Mouse (Mus musculus) brain, embryonic 18.5 days (tissue): ENCODE results near the gene Enox1.

ENCODE experiments used
- DNase-seq: peaks from one replicate; pipeline ENCODE4 v3.0.0-alpha.2; 2012; ENCODE audit warnings: low read depth, low spot score

The Enox1 gene

DNA sequence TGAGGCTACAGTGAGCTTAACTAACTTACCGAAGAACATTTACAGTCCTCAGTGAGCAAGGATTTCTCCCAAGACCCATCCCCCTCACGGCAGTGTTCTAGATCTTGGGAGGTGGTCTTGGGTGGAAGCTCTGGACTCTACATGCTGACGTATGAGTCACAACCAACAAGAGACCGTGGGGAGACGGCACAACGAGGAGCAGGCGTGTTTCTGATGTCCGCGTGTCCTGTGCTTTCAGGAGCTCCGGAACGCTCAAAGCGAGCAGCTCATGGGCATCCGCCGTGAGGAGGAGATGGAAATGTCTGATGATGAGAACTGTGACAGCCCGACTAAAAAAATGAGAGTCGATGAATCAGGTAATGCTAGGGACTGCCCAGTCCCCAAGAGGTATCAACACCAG is 458.6 kb downstream of the Enox1 start:
- no peak for DNase-seq

DNA sequence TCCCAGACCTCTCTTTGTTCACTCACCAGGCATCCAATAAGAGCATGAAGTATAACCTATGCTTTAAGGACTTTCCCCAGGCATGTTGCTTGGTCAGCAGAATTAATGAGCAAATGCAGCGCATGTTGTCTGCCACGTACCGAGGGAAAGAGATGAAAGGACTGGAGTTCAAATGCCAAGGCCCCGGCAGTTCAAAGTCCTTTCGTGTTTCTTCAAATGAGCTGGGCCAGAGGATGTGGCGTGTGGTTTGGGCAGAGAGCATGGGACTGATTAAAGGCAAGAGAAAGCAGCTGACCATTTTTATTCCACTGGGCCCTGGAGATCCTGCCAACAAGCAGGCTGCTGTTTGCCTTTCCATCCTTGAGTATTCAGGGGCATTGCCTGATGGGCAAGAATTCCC is 460.7 kb downstream of the Enox1 start:
- DNase-seq: no peak

DNA sequence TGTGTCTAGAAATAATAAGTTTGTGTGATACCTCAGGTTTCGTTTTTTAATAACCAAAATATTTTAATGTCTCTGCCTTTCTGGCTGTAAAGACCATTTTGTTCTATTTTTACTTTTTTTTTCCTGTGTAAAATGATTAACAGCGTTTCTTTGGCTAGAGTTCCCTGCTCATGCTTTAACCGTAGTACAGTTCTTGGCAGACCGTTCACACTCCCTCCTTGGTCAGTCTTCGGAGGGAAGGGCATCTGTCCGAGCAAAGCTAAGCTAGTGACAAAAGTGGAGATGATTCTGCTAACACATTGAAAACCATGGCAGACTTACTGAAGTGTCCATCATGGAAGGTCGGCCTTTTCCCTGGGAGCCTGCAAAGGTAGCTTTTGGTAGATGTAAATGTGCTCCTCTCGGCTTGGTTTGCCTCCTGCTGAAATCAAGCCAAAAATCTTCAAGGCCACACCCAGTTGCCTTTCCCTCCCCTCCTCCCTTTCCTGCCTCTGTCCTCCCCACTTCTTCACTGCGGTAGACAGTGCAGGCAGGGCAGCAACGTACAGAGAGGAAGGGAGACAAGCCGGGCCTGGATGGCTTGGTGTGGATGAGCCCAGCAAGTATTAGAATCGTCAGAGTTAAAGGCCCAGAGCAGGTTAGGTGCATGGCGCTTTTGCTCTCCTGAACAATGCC is 461.7 kb downstream of the Enox1 start:
- no peak for DNase-seq

DNA sequence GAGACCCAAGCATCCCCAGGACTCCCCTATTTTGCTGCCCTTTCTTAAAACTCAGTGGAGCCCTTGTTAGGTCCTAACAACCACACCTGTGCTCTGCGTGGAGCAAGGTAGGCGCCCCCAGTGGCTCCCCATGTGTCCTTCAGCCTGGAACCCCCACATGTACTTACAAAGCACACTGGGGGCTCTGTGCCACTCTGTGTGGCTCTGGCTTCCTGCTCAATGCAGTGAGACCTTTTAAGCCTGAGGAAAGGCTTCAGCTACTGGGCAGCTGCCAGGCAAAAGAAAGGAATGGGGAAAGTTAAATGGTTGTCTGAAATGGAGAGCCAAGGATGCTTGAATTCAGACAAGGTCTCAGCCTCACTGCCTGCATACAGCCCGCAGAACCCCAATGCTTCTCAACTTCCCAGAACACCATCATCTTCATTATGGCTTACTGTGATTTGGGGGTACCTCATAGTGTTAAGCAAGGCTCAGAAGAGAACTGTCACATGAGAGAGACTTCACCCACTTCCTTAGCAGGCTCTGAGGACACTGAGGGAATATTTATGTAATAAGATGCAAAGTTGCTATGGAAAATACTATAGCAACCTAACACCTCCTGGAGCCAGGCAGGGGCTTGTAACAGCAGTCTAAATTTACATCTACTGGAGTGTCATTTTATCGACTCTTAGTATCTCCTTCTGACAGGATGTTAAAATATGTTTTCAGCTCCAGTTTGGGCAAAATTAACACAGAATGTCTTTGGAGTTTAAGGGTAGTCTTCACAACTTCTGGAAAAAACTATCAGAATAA is 465.1 kb downstream of the Enox1 start:
- DNase-seq: no peak

DNA sequence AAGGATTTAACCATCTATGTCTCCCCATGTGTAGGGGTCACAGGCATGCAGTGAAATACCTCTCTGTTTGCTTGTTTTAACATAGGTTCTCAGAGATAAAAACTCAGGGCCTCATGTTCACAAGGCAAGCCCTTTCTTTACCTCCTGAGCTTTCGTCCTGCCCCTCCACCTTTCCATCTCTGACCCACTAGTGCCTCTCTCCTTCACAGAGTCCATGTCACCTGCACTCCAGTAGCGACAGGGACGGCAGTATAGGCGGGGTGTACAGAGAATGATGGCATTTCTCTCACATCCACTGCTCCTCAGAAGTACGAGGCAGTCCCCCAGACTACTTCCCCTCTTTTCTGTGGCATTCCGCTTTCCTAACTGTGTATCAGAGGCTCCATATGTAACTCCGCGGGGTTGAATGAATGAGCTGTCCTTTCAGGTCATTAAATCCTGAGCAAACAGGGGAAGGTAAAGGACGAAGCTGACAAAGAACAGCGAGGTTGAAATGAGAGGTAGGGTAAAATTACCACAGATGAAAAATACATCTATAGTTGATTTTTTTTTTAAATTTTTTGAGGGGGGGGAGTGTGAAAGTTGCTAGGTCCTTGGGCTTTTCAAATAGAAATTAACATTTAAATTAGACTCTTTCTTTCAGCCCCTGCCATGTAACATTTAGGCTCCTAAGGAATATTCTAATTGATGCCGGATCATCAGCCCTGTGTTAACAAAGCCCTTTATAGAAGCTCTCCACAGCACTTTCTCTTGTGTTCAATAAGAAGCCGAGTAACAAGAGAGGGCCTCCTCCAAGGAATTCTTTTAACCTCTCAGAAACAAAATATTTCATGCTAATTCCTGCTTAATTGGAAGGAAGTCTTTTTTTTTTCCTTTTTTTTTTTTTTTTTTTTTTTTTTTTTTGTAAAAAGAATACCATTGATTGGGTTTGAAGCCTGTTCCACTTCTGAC is 470.3 kb downstream of the Enox1 start:
- DNase-seq: no peak

DNA sequence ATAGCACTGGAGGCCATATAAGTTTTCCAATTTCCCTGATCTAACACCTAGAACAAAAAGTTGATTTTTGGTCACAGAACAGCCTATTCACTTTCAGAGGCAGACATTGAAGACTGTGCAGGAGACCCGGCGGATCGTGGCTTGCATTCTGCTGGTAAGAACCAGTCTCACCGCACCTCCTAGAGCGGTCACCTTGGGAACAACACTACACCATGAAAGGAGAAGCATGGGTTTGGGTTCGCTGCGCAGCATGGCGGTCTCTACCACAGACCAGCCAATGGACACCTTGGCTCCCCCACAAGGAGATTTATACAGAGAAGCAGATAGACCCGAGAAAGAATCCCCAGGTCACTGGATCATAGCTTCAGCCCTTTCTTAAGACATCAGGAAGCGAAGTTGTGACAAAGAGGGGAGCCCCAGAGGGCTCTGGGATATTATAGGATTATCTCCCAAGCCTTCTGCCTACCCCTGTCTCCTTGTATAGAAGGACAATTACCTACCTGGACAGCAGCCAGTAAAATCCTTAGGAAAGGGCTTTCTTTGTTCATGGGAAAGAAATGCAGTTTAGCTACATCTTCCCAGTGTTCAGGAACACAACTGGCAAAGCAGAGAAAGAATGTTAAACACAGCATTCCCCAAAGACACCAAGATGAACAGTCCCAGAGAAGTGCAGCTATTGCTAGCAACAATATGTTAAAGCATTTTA is 476.1 kb downstream of the Enox1 start:
- DNase-seq: no peak

DNA sequence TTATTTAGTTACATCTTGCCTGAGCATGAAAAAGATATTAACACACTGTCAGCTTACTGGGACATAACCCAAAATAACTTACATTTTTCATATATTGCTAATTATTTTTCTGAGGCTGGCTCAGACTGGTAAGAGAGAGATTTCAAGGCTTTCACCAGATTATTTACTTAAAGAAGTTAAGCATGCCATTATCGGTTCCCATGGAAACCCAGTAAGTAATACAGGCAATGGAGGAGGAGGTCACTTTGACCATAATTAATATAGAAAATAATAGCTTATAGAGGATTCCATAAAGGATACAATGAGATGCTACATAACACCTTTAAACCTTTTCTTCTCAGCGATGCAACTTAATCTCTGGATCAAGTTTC is 476.6 kb downstream of the Enox1 start:
- DNase-seq: no peak

DNA sequence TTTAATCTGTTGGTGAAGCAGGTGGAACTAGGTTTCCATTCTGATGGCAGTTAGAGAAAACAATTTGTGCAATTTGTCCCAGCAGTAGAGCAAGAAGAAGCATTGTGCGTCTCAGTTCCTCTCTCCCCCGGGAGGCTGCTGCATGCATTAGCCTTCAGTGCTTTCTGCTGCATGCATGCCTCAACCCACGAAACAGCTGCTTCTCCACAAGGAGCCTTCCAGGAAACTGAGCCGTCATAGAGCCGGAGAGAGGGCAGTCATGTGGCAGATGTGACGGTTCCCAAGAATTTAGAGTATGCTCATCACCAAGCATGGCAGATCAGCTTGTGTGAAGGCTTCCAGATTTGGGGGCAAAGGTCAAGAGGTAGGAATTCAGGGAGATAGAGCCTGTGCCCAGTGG is 480.4 kb downstream of the Enox1 start:
- no peak for DNase-seq

DNA sequence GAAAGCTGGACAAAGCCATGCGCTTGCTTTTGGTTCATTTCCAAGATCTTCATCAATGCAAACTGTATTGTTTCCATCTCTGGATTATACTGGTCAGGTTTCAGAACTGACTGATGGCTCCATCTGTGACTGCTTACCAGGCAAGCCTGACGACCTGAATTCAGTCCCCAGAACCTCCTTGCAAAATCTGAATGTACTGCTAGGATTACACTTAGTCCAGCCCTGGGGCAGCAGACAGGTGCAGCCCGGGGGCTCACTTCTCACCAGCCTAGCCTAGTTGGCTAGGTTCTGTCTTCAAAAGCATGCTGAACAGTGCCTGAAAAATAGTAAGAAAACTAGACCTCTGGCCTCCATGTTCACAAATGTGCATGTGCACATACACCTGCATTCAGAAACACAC is 481.6 kb downstream of the Enox1 start:
- DNase-seq: no peak

DNA sequence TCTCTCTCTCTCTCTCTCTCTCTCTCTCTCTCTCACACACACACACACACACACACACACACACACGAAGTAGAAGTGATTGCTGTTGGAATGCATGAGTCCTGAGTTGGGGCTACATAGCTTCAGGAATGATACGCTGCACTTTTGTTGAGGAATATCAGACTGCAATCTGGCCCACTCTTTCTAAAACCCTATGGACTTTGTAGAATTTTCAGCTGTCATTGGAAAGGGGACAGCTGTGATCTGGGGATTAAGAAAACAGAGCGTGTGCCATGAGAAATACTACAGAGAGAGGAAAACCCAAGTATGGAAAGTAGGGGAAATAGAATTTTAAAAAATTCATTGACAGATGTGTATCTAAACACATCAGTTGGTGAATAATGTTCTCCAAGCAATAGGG is 482.1 kb downstream of the Enox1 start:
- DNase-seq: no peak

DNA sequence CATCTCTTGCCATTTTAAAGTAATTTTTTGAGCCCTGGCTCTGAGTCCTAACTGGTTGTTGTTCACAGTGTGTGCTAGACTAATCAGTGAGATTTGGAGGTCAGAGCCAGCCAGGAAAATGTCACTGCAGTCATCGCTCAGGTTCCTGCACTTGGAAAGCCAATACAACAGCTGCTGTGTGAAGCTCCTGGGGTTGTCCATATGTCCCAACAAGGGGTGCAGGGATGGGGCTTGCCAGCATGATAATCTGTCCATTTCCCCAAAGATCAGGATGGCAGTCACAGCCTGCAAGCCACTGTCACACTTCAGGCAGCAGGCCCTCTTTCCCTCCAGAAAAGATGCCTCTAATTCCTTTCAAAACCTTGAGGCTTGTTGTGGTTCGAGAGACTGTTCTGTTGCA is 483.0 kb downstream of the Enox1 start:
- no peak for DNase-seq

DNA sequence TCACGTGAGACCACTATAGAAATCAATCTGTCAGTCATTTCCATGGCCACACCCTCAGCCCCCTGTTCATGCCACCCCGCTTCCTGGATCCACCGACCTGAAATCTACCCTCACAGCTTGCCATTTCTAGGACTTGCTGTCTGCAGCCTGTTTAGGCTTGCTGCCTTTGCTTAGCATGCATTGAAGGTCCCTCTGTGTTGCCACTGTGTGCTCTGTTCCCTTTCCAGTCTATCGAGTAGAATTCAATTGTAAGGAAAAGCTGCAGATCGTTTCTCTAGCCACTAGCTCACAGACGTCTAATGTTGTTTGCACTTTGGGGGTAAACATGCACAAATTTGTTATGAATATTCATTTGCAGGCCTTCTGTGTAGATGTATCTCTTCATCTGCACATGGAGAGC is 485.8 kb downstream of the Enox1 start:
- no peak for DNase-seq

DNA sequence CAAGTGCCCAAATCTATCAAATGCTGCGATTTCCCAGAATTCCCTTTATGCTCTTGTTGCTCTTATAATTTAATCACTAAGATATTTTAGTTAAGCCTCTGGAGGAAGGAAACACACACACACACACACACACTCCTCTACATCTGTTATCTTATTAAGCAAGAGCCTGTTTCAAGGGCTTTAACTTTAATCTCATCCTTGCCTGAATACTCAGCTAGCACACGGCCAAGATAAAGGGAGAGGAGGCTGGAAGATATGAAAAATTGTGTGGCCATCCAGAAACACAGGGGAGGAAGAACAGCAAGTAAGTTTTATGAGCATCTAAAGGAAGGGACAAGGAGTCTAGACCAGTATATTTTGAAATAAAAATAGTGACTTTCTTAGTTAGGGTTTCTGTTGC is 489.6 kb downstream of the Enox1 start:
- no peak for DNase-seq

DNA sequence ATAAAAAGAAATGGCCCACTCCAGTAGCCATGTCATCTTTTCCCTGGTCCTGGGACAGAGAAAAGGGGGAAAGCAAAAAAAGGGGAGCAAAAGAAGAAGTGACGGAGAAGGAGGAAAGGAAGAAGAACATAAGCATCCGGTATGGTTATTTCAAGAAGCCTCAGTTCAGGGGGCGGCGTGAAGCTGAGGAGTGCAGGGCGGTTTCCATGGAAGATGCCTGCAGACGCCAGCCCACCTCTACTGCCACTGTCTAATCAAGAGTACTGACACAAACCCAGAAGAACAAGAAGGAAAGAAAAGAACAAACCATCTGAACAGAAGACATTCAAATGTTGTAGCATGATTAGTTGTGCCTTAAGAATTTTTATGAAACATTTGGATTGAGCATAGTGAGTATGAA is 490.5 kb downstream of the Enox1 start:
- no peak for DNase-seq

DNA sequence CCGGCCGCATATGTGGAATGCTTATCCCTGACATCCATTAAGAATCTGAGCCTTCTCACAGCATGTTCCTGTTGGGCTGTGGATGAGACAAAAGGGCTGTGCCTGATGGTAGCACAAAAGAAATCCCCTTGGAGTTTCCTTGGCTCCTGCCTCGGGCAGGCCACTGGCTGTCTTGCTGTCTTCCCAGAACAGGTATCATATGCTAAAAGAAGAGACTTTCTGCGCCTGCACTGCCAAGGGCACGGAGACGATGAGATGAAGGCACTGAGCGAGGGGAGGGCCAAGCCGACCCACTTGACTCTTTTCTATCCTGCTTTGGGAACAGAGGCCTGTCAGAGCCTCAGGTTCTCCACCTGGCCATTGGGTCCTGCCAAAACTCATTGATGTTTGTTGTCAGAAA is 491.7 kb downstream of the Enox1 start:
- DNase-seq: no peak

DNA sequence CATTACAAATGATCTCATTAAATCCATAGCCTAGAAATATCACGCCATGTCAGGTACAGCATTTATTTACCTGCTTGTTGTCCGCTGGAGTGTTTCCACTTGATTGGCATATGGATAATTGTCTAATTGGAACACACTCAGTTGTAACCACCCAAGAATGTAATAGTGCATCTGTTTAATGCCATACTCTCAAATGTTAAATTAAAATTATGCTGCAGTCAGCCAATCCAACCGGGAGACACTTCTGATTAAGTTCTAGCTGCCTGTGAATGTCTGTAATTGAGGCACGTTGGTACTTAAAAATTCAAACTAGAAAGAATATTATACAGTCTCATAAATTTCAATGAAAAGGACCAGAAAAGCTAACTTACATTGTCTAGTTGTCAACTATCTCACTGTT is 502.2 kb downstream of the Enox1 start:
- DNase-seq: no peak

DNA sequence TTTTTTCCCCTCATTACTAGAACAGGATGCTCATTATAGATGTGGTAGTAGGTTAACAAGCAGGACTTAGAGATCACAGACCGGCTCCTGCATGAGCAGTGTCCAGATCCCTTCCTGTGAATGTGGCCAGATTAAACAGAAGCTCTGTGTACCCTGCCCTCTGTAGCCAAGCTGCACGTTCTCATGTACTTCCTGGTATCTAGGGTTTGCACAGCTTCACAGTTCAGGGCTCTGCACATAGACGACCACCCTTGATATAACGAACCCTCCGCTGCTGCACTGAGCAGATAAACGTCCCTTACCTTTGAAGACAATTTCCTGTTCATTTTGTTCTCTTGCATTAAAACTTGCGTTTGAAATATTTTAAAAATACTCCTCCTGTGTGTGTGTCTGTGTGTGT is 505.7 kb downstream of the Enox1 start:
- no peak for DNase-seq

DNA sequence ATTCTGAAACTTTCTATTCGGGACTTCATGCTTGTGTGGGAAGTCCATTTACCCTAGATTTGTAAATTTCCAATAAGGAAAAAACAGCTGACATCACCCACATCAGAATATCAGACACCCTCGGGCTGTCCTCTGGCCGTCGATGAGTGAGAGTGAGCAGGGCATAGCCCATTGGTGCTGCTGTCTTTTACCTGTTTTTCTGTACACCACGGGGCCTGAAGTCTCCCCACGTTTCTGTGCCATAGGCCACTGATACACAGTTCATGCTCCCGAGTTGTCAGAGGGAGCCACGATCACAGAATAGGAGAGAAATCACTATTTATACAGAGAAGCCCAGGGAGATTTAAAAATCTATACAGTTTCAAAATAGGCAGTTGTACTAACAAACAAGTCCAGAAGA is 506.4 kb downstream of the Enox1 start:
- DNase-seq: no peak

DNA sequence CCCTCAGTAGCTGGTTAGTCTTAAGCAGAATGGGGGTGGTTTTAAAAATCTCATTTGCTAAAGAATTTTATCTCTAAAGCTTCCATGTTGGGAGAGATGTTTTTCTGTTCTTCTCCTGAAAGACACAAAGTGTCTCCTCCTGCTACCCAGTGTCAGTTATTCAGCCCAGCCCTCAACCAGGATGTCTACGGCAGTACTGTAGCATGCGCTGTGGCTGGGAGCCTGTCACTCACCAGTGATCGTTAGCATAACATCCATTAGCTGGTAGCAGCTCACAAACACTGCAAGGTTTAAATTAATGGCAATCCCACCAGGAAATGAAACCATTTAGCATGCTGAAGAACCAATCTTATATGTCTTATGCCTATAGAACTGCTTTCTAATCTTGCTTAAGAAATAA is 511.5 kb downstream of the Enox1 start:
- DNase-seq: no peak

DNA sequence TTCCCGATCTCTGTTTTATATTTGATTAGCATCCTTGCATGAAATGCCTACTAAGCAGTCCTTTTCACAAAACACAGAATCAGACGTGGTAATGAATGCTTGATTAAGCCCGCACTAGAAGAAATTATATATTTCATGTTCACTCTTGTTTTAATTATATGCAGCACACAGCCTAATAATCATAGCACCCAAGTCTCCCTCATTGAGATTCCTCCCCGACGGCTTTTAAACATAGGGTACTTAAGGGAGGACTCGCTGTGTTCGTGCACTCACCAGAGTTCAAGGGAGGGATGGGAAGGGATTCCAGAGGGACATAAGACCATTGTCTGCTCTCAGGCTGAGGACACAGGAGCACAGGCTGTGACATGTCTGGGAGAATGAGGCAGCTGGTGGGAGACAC is 512.9 kb downstream of the Enox1 start:
- no peak for DNase-seq

DNA sequence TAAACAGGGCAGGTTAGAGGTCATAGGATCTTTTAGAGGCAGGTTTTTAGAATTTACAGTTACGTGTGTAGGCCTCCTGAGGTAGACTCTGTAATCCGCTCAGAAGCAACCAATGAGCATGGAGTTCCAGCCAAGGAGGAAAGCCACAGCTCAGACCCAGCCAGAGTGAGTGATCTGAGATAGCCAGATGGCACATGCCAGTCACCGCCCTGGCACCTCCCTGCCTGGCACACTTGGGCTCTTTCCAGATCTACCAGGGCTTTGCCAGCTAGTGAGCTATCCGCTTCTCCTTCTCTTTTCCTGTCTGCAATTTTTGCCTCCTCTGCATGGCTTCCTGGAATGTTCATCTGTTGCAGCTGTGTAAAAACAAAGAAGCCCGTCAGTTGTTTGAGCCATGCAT is 514.4 kb downstream of the Enox1 start:
- DNase-seq: no peak

DNA sequence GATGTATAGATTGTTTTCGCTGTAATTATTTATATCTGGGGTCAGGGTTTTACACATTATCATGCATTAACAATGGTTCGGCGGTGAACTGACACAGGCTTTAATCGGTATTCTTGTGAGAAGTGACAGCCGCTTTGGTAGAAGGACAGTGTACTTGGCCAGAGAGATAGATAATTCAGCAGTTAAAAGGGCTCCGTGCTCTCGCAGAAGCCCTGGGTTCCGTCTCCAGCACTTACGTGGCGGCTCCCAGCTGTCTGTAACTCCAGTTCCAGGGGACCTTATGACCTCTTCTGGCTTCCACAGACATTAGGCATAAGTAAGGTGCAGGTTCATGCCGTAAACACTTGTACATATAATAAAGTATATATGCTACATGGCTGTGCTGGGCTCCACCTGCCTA is 515.4 kb downstream of the Enox1 start:
- no peak for DNase-seq
